Mouse (Mus musculus): ENCODE measurements around the gene 1520401A03Rik.

DNA sequence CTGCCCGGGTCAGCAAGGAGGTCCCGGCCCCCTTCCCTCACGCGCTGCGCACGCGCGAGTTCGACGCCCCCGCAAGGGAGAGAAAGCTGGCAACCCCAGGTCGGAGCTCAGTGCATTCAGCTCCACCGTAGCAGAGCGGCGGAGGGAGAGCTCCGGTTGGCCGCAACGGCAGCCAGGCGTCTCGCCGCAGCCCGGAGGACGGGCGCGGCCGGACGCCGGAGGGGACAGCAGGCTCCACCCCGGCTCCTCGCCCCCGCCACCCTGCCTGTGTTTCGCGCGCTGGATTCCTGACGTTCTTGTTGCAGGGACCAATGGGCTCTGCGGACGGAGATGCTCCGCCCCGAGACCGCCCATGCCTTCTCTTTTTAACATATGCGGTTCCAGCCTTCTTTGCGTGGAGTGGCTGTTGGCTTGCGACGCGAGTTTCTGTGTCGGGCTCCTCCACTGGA lies 17.6 kb upstream of the 1520401A03Rik start:
- TF ChIP-seq CTCF (IDR thresholded peaks at IDR 0.05; ENCODE audit: low read depth) = no peak
- no peak for TF ChIP-seq EP300 (IDR thresholded peaks at IDR 0.05; ENCODE audit: low read depth)
